Mouse (Mus musculus): ENCODE data around the gene Triobp.

The Triobp gene

DNA sequence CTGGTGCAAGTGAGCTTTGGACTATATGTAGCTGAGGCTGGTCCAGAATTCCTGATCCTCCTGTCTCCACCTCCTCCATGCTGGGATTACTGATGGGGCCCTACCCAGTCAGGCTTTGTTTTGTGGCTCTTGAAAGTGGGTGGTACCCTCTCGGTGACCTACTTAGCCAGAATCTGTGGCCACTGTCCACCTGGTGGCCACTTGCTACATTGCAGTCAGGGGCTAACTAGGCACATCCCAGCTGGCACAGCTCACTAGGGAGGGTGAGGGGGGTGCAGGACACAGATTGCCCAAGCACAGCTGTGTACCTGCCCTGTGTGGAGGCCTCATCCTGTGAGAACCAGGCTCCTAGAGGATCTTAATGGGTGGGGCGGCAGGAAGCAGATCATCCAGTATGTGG, 15.4 kb downstream of the Triobp start:
- DNase-seq (ENCODE audit: low spot score in 2 of 2): peak; percentile 67

DNA sequence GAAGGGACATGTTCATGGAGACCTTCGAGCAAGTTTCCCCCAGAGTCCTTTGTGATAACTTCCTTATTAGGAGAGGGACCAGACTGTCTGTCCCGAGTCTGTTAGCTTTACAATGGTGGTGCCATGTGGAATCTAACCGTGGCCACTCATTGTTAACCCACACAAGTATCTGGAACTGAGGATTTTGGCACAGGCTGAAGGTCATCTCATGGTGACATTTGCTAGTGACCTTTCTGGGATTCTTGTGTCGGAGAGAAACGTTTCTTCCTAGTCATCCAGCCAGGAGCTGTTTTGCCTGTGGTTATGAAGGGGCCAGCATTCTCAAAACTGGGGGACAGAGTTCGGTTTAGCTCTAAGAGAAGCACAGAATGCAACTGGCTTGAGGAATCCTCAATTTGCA, 24.1 kb downstream of the Triobp start:
- DNase-seq (ENCODE audit: low spot score in 2 of 2): no peak

DNA sequence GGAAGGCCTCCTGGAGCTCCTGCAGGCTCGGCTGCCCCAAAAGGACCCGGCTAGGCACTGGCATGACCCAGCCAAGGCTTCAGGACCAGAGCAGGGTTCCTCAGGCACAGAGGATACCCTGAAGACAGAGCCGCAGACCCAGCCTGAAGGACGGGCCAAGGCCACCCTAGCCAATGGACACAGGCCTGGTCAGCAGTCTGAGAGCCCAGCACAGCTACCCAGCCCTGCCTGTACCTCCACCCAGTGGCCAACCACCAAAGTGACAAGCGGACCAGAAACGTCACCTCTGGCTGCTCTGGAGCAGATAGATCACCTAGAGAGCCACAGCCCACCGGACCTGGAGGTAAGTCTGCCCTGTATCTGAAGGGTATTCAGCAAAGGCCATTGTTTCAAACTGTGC, 26.4 kb downstream of the Triobp start:
- no peak for DNase-seq (ENCODE audit: low spot score in 2 of 2)

DNA sequence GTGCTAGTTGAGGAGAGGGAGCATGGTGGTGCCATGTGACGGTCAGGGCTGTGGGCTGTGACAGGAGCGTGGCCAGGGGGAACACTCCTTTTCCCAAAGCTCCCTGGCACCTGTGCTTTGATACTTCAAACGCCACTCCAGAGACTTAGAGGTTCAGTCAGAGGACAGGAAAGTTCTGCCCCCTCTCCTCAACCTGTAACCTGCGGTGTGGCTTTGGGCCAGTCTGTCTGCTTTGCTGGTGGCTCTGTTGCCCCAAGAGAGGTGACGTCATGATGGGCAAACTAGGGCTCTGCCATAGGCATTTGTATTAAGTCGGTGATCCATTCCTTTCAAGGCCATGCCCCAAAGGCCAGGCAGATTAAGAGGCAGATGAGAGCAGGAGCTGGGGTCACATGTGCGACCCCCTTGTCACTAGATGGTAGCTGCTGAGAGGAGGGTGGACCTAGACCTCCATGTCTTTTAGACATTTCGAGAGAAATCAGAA, 30.2 kb downstream of the Triobp start:
- DNase-seq (ENCODE audit: low spot score in 2 of 2): no peak

DNA sequence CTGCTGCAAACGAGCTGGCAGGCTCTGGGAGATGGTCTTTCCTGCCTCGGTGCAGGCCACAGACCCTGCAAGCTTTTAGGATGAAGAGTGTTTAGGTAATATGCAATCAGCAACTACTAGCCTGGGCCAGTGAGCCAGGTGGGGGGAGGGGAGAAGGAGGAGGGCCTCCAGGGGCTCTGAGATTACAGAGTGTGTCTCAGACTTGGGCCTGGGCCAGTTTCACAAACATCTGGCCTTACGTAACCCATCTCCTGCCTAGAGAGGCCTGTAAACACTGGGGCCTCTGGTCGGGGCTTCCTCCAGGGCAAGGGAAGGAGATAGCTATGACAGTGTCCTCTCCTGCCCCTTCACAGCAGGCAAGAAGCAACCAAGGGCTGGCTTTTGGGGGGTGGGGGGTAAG, 31.4 kb downstream of the Triobp start:
- DNase-seq (ENCODE audit: low spot score in 2 of 2): peak in 1 of 2 experiments; percentile 47

DNA sequence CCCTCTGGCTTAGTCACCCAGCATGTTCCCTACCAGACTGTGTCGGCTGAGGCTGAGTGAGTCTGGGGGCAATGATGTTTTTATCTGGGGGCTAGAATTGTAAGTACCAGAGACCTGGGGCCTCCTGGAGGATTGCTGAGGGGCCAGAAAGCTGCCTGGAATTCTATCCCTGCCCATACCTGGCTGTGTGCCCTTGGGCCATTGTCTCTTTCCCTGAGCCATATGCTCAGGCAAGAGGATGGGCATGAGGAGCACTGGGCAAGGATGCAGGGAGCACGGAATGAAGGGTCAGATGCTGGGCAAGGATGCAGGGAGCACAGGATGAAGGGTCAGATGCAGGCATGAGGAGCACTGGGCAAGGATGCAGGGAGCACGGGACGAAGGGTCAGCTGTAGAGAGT, 32.6 kb downstream of the Triobp start:
- no peak for DNase-seq (ENCODE audit: low spot score in 2 of 2)

DNA sequence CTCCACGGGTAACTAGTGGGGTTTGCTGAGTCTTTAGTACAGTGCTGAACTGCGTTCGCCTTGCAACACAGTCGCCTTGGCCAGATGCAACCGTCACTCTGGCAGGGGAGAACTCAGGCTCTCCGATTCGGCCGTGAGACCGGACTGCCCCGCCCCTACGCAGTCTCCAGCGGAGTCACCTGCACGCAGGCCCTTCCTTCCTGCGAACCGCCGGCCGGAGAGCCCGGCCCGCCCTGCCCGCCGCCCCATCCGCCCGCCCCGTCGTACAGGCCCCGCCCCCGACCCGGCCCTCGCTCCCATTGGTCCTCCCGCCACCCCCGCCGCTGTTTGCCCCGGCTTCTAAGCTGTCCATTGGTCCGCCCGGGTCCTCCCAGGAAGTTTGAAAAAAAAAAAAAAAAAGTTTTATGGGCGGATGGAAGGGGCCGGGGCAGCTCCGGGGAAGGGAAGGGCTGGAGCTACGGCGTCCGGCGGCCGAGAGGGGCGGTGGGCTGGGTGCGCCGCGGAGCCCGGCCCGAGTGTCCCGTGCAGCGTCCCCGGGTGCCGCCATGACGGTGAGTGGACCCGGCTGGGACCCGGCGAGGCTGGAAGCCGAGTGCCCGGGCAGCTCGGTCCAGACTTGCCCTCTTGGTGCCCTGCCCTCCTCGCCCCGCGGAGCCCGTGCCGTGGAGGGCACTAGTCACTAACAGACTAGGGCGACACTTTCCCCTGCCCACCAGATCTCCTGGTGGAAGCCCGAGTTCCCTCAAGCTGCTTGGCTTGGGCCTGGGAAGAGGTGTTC, 35.3 kb downstream of the Triobp start:
- DNase-seq (ENCODE audit: low spot score in 2 of 2): peak; percentile 78 to 84

DNA sequence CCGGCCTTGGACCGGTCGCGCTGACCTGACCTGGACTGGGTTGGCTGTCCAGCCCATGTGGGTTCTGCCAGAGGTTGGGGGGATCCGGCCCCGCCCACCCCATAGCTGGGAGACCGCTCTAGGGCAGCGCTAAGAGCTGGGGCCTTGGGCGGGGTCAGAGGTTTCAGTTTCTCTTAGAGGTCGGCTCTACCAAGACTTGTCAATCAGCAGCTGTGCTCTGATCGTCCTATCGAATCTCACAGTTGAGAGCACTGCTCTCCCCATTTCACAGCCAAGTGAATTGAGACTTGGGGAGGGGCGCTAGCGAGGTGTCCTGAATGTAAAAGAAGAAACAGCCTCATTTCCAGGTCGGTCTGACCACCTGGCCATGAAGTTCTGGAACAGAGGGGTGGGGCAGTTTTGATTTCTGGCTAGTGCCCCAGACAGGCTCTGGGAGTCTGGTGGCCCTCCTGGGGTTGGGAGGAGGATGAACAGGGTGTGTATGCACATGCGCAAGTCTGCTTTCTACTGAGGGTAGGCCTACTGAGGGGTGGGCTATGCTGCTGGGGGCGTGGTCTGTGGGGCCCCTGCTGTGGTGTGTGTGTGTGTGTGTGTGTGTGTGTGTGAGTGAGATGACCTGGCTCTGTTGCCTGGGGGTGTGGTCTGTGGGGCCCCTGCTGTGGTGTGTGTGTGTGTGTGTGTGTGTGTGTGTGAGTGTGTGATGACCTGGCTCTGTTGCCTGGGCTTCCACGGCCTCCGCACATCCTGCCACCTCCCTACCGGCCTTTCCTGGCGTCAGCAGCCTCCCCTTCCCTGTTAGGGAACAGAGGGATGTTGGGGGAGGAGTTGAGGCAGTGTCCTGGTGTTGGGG, 36.1 kb downstream of the Triobp start:
- DNase-seq (ENCODE audit: low spot score in 2 of 2): no peak

DNA sequence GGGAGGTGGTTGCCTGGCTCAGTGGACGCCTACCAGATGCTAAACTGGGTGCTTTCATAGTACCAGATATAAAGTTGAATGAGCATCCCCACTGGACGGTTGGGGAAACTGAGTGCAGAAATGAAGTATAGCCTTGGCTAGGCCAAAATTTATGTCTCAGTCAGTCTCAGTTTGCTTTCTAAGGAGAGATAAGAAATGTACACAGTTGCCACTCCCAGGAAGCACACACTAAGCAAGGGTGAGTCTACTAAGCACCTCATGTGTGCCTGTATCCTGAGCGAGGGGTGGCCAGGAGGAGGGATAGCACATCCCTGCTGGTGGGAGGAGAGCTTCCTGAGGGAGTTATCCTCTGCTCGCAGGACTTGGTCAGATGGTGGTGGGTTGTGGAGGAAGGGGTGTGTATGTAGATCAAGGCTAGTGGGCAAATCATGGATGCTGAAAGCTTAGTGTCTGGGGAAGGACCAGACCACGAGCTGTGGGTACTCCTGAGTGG, 36.8 kb downstream of the Triobp start:
- no peak for DNase-seq (ENCODE audit: low spot score in 2 of 2)

DNA sequence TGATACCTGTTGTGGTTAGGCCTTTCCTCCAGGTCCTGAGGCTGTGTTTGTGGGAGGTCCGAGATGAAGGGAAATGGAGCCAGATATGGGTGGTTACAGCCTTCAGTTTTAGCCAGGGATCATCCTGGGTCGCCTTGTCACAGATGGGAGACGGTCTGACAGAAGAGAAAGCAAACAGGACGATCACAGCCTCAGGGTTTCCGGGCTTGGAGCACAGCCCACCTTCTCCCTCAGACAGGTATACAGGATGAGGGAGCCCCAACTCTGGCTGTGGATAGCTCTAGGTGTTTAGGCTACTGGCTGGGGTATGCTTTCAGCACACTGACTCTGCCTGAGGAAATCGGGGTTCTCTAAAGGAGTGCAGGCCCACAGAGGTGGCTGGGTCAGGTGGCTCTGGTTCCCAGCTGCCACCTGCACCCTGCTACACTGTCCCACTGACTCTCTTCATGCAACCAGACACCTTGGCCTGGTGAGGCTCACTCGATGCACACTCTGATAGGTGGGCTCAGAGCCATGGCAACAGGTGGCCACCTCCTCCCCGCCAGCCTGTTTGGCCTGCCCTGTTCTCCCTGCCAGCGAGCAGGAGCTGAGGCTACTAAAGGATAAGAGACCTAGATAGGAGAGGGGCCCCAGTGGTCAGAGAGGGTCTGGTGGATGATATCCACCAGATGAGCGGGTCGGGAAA, 39.2 kb downstream of the Triobp start:
- DNase-seq (ENCODE audit: low spot score in 2 of 2): no peak

DNA sequence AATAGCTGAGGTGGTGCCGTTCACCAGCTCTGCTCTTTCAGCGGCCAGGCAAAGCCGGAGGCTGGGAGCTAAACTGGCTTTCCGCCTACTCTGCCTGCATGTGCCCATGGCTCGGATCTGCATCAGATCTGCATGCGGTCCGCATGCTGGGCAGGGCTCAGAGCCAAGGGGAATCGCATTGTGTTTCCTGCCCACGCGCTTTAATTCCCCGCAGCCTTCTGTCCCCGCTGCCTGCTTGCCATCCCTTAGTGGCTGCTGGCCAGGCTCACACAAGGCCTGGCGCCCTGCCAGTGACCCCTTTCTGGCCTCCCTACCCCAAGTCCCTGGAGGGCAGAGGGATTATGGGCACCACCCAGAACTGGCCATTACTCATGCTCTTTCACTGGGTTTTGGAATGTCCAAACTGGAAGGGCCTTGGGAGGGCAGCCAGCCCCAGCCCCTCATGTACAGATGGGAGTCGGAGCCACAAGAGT, 41.0 kb downstream of the Triobp start:
- DNase-seq (ENCODE audit: low spot score in 2 of 2): peak; percentile 94 to 95

DNA sequence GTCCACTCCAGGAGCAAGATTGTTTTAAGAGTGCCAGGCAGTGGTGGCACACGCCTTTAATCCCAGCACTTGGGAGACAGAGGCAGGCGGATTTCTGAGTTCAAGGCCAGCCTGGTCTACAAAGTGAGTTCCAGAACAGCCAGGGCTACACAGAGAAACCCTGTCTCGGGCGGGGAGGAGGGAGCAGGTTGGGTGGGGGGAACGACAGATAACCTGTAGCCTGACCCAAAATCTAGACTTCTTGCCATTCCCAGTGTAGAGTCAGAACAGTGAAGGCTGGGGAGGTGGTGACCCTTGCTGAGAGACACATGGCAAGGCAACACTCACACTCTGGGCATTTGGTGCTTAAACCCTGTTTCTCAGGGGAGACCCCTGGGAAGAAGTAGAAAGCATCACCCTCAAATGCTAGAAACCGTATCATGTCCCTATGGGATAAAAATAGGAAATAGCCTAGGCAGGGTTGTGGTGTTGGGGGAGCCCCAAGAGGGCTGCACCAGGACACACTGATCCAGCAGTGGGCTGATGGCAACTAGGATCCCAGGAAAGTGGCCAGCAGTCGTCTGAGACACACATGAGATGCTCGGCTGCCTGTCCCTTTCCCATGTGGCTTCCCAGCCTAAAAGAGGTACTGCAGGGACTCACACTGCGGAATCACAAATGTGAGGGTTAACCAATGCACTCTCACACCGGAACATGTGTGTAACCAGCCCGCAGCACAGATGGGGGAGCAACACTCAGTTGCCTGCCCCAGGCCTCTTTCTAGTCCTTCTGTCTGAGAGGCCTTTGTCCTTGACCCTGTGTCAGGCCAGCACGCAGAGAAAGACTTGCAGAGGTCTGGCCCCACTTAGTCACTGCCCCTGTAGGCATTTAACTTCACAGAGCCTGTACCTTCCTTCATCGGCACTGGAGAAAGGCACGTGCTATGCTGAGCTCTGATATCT, 41.9 kb downstream of the Triobp start:
- DNase-seq (ENCODE audit: low spot score in 2 of 2): no peak

DNA sequence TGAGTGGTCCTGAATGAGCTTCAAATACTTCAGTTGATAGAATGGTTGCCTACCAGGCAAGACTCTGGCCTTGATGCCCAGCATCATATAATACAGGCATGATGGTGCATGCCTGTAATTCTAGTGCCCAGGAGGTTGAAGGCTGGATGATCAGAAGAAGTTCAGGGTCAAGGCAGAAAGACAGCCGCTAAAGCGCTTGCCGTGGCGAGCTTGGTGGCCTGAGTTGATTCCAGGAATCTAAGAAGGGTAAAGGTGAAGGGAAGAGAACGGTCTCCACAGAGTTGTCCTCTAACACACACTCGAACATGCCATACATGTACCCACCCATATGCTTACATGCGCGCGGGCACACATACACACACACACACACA, 42.6 kb downstream of the Triobp start:
- DNase-seq (ENCODE audit: low spot score in 2 of 2): no peak

DNA sequence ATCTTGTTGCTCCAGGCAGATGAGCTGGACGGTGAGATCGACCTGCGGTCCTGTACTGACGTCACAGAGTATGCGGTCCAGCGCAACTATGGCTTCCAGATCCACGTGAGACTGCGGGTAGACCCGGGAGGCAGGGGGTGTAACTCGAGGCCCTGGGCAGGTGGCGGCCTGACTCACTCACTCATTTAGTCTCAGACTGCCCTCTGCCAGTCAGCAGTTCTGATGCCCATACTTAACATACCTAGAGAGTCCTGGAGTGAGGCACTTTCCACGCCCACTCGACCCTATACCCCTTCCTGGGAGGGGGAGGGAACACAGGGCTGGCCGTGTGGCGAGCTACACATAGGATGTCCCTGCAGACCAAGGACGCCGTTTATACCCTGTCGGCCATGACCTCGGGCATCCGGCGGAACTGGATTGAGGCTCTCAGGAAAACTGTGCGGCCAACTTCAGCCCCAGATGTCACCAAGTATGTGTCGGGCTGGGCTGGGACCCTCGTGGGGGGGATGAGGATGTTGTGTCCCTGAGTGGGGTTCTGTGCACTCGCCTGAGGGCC, 43.5 kb downstream of the Triobp start:
- no peak for DNase-seq (ENCODE audit: low spot score in 2 of 2)

DNA sequence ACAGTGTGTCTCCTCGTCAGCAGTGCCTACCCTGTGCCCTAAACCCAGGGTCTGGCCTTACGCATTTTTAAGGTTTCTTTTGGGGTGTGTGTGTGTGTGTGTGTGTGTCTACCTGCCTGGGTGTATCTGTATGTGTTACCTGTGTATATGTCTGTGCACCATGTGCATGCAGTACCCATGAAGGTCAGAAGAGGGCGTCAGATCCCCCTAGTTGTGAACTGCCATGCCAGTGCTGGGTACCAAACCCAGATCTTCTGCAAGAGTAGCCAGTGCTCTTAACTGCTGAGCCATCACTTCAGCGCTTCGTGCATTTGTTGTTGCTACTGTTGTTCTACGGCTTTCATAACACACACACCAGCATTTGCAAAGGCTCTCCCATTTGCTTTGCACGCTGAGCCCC, 44.7 kb downstream of the Triobp start:
- no peak for DNase-seq (ENCODE audit: low spot score in 2 of 2)

DNA sequence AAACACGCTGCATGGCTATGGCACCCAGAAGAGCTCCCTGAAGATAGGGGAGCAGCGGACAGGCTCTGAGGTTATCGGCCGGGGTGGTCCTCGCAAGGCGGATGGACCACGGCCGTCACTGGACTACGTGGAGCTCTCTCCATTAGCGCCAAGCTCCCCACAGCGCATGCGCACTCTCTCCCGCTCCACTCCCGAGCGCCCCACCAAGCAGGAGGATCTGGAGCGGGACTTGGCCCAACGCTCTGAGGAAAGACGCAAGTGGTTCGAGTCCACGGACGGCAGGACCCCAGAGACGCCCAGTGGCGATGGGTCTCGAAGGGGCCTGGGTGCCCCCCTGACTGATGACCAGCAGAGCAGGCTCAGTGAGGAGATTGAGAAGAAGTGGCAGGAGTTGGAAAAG, 45.4 kb downstream of the Triobp start:
- DNase-seq (ENCODE audit: low spot score in 2 of 2): no peak

DNA sequence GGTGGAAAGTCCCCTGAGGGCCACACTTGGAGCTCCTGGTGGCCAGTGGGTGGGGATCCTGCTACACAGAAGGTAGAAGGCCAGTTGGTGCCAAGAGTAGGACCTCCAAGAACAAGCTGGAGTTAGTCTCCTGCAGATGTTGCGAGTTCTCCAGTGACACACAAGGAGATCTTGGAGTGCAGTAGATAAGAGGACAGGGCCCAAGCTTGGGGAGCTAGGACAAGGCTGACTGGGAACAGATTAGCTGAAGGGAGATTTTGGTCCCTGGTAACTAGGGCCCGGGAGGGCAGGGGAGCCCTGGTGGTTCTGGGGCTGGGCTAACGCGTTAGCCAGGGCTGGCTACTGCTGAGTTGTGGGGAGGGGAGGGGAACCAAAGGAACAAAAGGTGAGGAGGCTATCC, 48.4 kb downstream of the Triobp start:
- no peak for DNase-seq (ENCODE audit: low spot score in 2 of 2)

DNA sequence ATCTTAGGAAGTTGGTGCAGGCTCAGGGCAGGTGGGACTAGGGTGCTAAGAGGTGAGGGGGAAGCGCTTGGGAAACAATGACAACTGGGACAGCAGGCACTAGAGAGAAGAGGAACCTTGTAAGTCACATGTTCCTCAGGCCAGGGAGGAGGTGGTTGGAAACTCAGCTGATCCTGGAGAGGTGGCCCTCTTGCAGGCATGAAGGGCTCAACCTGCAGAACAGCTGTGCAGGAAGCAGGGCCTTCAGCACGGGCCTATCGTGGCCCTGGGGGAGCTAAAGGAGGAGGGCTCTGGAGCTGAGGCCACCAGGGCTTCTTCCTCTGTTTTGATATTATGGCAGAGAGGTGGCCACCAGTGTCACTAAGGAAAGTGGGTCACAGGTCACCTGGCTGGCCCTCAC, 49.1 kb downstream of the Triobp start:
- no peak for DNase-seq (ENCODE audit: low spot score in 2 of 2)

DNA sequence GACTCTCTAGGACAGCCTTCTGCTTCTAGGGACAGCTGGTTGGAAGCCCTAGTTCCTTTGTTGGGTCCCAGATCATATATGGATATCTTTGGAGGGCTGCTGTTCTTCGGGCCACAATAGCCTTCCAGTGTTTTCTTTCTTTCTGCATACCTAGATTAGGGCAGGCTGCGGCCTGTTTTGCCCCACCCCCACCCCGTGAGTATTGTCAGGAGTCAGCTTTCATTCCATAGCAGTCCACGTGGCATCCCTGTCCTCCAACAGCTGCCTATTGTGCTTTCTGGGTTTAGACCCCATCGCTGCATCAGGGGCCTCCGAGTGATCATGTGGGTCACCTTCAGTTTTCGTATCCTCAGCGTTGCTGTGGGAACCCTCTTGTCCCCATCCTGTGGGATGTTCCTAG, 50.8 kb downstream of the Triobp start:
- no peak for DNase-seq (ENCODE audit: low spot score in 2 of 2)

DNA sequence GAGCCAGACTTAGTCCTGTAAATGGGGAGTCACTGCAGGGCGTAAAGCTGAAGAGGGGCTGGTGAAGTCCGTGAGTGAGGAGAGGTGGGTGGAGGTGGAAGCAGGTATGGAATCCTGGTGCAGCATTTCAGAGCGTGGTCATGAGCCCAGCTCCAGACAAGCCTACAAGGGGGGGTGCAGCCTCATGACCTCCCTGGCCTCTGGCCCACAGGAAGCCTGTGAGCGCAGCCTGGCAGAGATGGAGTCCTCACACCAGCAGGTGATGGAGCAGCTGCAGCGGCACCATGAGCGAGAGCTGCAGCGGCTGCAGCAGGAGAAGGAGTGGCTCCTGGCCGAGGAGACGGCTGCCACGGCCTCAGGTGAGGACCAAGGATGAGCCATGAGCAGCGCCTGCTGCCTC, 52.1 kb downstream of the Triobp start:
- no peak for DNase-seq (ENCODE audit: low spot score in 2 of 2)

DNA sequence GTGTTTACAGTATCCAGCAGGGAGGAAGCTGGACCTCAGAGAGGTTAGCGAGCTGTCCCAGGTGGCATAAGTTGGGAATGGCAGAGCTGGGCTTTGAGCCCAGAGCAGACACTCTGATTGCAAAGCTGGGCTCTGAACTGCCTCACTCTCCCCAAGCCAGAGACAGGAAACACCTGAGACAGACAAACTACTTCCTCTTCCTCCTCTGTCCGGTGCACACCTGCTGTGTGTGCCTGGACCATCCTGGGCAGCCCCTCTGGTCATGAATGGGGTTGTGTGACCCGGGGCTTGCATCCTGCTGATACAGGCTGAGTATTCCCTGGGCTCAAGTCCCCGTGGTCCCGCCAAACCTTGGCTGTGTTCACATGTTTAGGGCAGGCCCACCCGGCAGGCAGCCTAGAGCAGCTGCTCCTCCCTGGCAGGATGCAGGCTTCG, 52.9 kb downstream of the Triobp start:
- DNase-seq (ENCODE audit: low spot score in 2 of 2): no peak

All from right cerebral cortex, postnatal 10 days (tissue).